28 mouse cellular contexts compared by ENCODE assay signal in the genomic region with DNA sequence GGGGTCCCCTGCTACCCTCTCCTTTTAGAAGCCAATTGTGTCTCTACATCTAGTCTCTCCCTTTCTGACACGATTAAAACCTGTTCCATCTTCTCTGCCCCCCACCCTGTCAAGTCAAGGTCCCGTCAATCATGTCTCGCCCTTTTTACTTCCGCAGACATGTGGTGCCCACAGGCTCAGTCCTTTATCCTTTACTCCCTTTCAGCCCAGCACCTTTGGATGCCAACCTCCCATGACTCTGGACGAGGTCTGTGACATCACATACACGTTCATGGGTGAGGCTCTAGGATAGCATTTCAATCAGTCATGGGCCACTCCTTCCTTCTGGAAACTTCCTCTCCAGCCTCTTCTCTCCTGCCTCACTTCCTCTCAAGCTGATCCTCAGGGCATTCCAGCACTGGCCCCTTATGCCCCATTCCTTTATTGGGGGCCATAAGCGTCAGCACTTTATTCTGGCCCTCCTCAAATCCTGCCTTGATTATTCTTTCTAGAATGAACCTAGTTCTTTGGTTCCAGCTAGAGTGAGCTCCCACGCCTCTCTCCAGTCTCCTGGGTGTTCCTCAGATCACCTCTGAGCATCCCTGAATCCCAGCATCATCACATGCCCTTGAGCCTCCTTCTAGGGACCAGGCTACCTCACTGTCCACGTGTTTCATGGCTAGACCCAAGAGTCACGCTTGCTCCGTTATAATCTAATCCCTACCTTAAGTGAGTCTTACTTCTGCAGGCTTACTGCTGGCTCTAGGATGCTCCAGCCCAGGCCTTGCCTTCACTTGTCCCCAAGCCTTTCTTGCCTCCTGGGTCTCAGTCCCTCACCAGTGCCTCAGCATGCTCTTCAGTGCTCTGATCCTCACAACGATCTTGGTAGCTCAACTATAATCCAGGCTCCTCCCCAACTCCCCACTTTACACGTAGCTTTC. TPM values are rescaled to one million over a fixed set of nuclear protein-coding genes. Genes with fewer than 3 reads are reported as not detected.
DNase-seq lines count a peak whose midpoint lies in the region; ATAC-seq and TF ChIP-seq lines count a peak whose summit lies in the region.
"Had no signal": no experiment of that assay in that cellular context is flagged by ENCODE, and none has a peak within 500 bp of the region (broad histone marks: within the 10 kb centered on the region; RNA-seq: fewer than 3 reads in every experiment).

No protein-coding gene starts in this region.

- peaks cover 7% of the 10 kb centered on the region; the same call in 1 of the 2 replicates for H3K4me1 ChIP-seq in midbrain, embryonic 11.5 days (ENCODE audit: control insufficient read depth, insufficient read depth, low read length)
- no peaks in the 10 kb centered on the region for H3K4me1 ChIP-seq in midbrain, embryonic 14.5 days (ENCODE audit: control insufficient read depth, insufficient read depth, low read length)
- H3K4me1 ChIP-seq in brown adipose tissue, adult 24 weeks (ENCODE audit: control insufficient read depth, insufficient read depth, insufficient read length, low read length): peaks cover 8% of the 10 kb centered on the region; the same call in 1 of the 2 replicates
- H3K4me1 ChIP-seq in stomach, postnatal 0 days (replicated peaks; ENCODE audit: control insufficient read depth, insufficient read depth): no peaks in the 10 kb centered on the region

- no peaks in the 10 kb centered on the region for H3K36me3 ChIP-seq in midbrain, embryonic 11.5 days (ENCODE audit: control insufficient read depth, insufficient read depth, low read length)
- H3K36me3 ChIP-seq in midbrain, embryonic 14.5 days (ENCODE audit: control insufficient read depth, insufficient read depth, low read length): peaks cover 16% of the 10 kb centered on the region
- H3K36me3 ChIP-seq in stomach, postnatal 0 days (ENCODE audit: control insufficient read depth, insufficient read depth, low read length): no peaks in the 10 kb centered on the region

- ATAC-seq in midbrain, embryonic 11.5 days (ENCODE audit: low FRiP score): no peak
- ATAC-seq in midbrain, embryonic 14.5 days (ENCODE audit: low FRiP score, low TSS enrichment): no peak
- ATAC-seq in stomach, postnatal 0 days (ENCODE audit: low FRiP score, low TSS enrichment): no peak
- no peak for ATAC-seq in megakaryocyte, adult 5-6 weeks (ENCODE audit: poor library complexity, severe bottlenecking)
- ATAC-seq: hindbrain, embryonic 16.5 days had no signal

- no peak overlapping the region for H3K27ac ChIP-seq in midbrain, embryonic 11.5 days (ENCODE audit: low read depth, low read length)
- H3K27ac ChIP-seq in midbrain, embryonic 14.5 days (replicated peaks; ENCODE audit: low read depth, low read length): no peak overlapping the region
- peak overlapping the region; percentile 6; the same call in 1 of the 2 replicates for H3K27ac ChIP-seq in brown adipose tissue, adult 24 weeks (replicated peaks; ENCODE audit: low read depth, low read length)
- H3K27ac ChIP-seq in stomach, postnatal 0 days (replicated peaks): peak overlapping the region; percentile 41; the same call in 1 of the 2 replicates
- H3K27ac ChIP-seq: forebrain, embryonic 10.5 days; forebrain, embryonic 13.5 days; heart, embryonic 15.5 days; hindbrain, embryonic 10.5 days; hindbrain, embryonic 13.5 days; intestine, embryonic 15.5 days had no signal

- TF ChIP-seq CTCF in stomach, postnatal 0 days (IDR thresholded peaks at IDR 0.05; ENCODE audit: low read depth): no peak

- peak; percentile 37 for DNase-seq in cerebellum, adult 9-11 months
- no peak for DNase-seq in cerebellum, adult 11 months
- peak; percentile 79 for DNase-seq in midbrain, embryonic 11.5 days (ENCODE audit: low spot score, missing footprints)
- DNase-seq in midbrain, embryonic 14.5 days: no peak
- no peak for DNase-seq in stomach, postnatal 0 days (ENCODE audit: low spot score)
- DNase-seq: cerebellum, adult 8-10 months; gastrocnemius, postnatal 10 days; gastrocnemius, postnatal 36 days had no signal

- H3K4me3 ChIP-seq in midbrain, embryonic 11.5 days (ENCODE audit: low read depth, low read length): no peak overlapping the region
- no peak overlapping the region for H3K4me3 ChIP-seq in midbrain, embryonic 14.5 days (replicated peaks; ENCODE audit: low read depth, low read length)
- no peak overlapping the region for H3K4me3 ChIP-seq in brown adipose tissue, adult 24 weeks (ENCODE audit: insufficient read depth, low read depth, low read length)
- no peak overlapping the region for H3K4me3 ChIP-seq in stomach, postnatal 0 days (ENCODE audit: low read depth, low read length)
- H3K4me3 ChIP-seq: forebrain, embryonic 13.5 days; intestine, embryonic 15.5 days had no signal

- no peak overlapping the region for H3K4me2 ChIP-seq in midbrain, embryonic 11.5 days
- H3K4me2 ChIP-seq in midbrain, embryonic 14.5 days (ENCODE audit: low read length): no peak overlapping the region
- no peak overlapping the region; the same call in 1 of the 2 replicates for H3K4me2 ChIP-seq in stomach, postnatal 0 days (replicated peaks; ENCODE audit: low read depth)

- H3K9me3 ChIP-seq in midbrain, embryonic 11.5 days (ENCODE audit: control insufficient read depth, low read length): no peaks in the 10 kb centered on the region
- H3K9me3 ChIP-seq in midbrain, embryonic 14.5 days (ENCODE audit: control insufficient read depth, low read length): no peaks in the 10 kb centered on the region
- no peaks in the 10 kb centered on the region for H3K9me3 ChIP-seq in stomach, postnatal 0 days (ENCODE audit: control insufficient read depth, low read length)
- H3K9me3 ChIP-seq: forebrain, embryonic 10.5 days; forebrain, embryonic 13.5 days; heart, embryonic 12.5 days; heart, embryonic 15.5 days; hindbrain, embryonic 10.5 days; hindbrain, embryonic 13.5 days; intestine, embryonic 15.5 days had no signal

- no peak overlapping the region for H3K9ac ChIP-seq in midbrain, embryonic 11.5 days (ENCODE audit: low read length)
- H3K9ac ChIP-seq in midbrain, embryonic 14.5 days (replicated peaks; ENCODE audit: low read length): no peak overlapping the region
- no peak overlapping the region for H3K9ac ChIP-seq in stomach, postnatal 0 days (ENCODE audit: low read length)
- H3K9ac ChIP-seq: forebrain, embryonic 13.5 days; heart, embryonic 15.5 days; hindbrain, embryonic 13.5 days; intestine, embryonic 15.5 days had no signal

- WGBS in midbrain, embryonic 11.5 days: 85% methylated on average over 13 of the region's 13 CpGs
- WGBS in midbrain, embryonic 14.5 days: 84% methylated on average over 13 of the region's 13 CpGs
- WGBS in stomach, postnatal 0 days: 77% methylated on average over 13 of the region's 13 CpGs

- TF ChIP-seq EP300 in stomach, postnatal 0 days (optimal IDR thresholded peaks at IDR 0.05): no peak

- peaks cover 8% of the 10 kb centered on the region; the same call in 1 of the 2 replicates for H3K27me3 ChIP-seq in midbrain, embryonic 11.5 days (ENCODE audit: control insufficient read depth, insufficient read depth, low read length)
- no peaks in the 10 kb centered on the region for H3K27me3 ChIP-seq in midbrain, embryonic 14.5 days (ENCODE audit: control insufficient read depth, insufficient read depth, low read length)
- no peaks in the 10 kb centered on the region for H3K27me3 ChIP-seq in stomach, postnatal 0 days (ENCODE audit: control insufficient read depth, insufficient read depth, low read length)
- H3K27me3 ChIP-seq: heart, embryonic 12.5 days; heart, embryonic 15.5 days; intestine, embryonic 15.5 days had no signal

RNA-seq across cellular contexts. Expression of gene Cnfn, which starts 8.9 kb away (rescaled TPM):
- not detected in 2 replicates for polyA plus RNA-seq in midbrain, embryonic 11.5 days (2014; fragmentation: Nextera tagmentation; extraction: Ambion mirVana)
- not detected in 2 replicates for polyA plus RNA-seq in midbrain, embryonic 14.5 days (2014; fragmentation: Nextera tagmentation; extraction: Ambion mirVana)
- polyA plus RNA-seq in brown adipose tissue, adult 24 weeks (2012; ENCODE audit: insufficient read depth, insufficient read length, missing spikeins): not detected in 2 replicates
- polyA plus RNA-seq in stomach, postnatal 0 days (2015; fragmentation: Nextera tagmentation; extraction: Ambion mirVana): 4,615 and 4,883 TPM in 2 replicates
- total RNA-seq in megakaryocyte, adult 5-6 weeks (2015): not detected in 2 replicates
- not detected in 2 replicates for total RNA-seq in megakaryocyte, adult 5-6 weeks (2017)
- total RNA-seq: adrenal gland, postnatal 36 days; gastrocnemius, adult 18-20 months; gastrocnemius, postnatal 10 days; gastrocnemius, postnatal 36 days; granulocyte monocyte progenitor cell, adult 5-6 weeks; heart, postnatal 10 days; heart, postnatal 36 days; MEL had no signal
- polyA plus RNA-seq: CD4-positive, CD25-positive, alpha-beta regulatory T cell, adult 4 months; forebrain, embryonic 10.5 days; forebrain, embryonic 13.5 days; forebrain, embryonic 16.5 days; heart, embryonic 12.5 days; hindbrain, embryonic 10.5 days; hindbrain, embryonic 13.5 days had no signal

RNA-seq across cellular contexts. Expression of gene Lipe, which starts 20.1 kb away (rescaled TPM):
- polyA plus RNA-seq in midbrain, embryonic 11.5 days (2014; fragmentation: Nextera tagmentation; extraction: Ambion mirVana): 1.7 and 2.3 TPM in 2 replicates
- 3.8 and 9.2 TPM in 2 replicates for polyA plus RNA-seq in midbrain, embryonic 14.5 days (2014; fragmentation: Nextera tagmentation; extraction: Ambion mirVana)
- polyA plus RNA-seq in brown adipose tissue, adult 24 weeks (2012; ENCODE audit: insufficient read depth, insufficient read length, missing spikeins): 1,111 and 1,189 TPM in 2 replicates
- polyA plus RNA-seq in stomach, postnatal 0 days (2015; fragmentation: Nextera tagmentation; extraction: Ambion mirVana): 10.3 and 12.5 TPM in 2 replicates
- 17.4 and 20.6 TPM in 2 replicates for total RNA-seq in megakaryocyte, adult 5-6 weeks (2015)
- 17.3 and 23.6 TPM in 2 replicates for total RNA-seq in megakaryocyte, adult 5-6 weeks (2017)

RNA-seq across cellular contexts. Expression of gene Cxcl17, which starts 34.2 kb away (rescaled TPM):
- 0.18 and 0.22 TPM in 2 replicates for polyA plus RNA-seq in midbrain, embryonic 11.5 days (2014; fragmentation: Nextera tagmentation; extraction: Ambion mirVana)
- 0.29 TPM in 1 of 2 replicates, not detected in the other for polyA plus RNA-seq in midbrain, embryonic 14.5 days (2014; fragmentation: Nextera tagmentation; extraction: Ambion mirVana)
- polyA plus RNA-seq in brown adipose tissue, adult 24 weeks (2012; ENCODE audit: insufficient read depth, insufficient read length, missing spikeins): not detected in 2 replicates
- 6.8 and 8.8 TPM in 2 replicates for polyA plus RNA-seq in stomach, postnatal 0 days (2015; fragmentation: Nextera tagmentation; extraction: Ambion mirVana)
- not detected in 2 replicates for total RNA-seq in megakaryocyte, adult 5-6 weeks (2015)
- not detected in 2 replicates for total RNA-seq in megakaryocyte, adult 5-6 weeks (2017)
- total RNA-seq: adrenal gland, postnatal 36 days; gastrocnemius, adult 18-20 months; gastrocnemius, postnatal 10 days; gastrocnemius, postnatal 36 days; granulocyte monocyte progenitor cell, adult 5-6 weeks; heart, postnatal 10 days; heart, postnatal 36 days; MEL had no signal
- polyA plus RNA-seq: C2C12; CD4-positive, CD25-positive, alpha-beta regulatory T cell, adult 4 months; embryonic facial prominence, embryonic 11.5 days; heart, embryonic 12.5 days; intestine, embryonic 15.5 days had no signal

Comparison
In these comparisons a context has a peak if more than half of its experiments do, and no peak if none do; other contexts are left out.
1. DNase-seq: peak in cerebellum, adult 9-11 months (single experiment) and midbrain, embryonic 11.5 days (single experiment); none in cerebellum, adult 11 months (single experiment), midbrain, embryonic 14.5 days (single experiment) and stomach, postnatal 0 days (single experiment).
2. H3K27ac ChIP-seq: peak in brown adipose tissue, adult 24 weeks (single experiment) and stomach, postnatal 0 days (single experiment); none in midbrain, embryonic 11.5 days (single experiment) and midbrain, embryonic 14.5 days (single experiment).
3. RNA of gene Cnfn, which starts 8.9 kb away (polyA plus RNA-seq): 4,615 to 4,883 TPM in stomach, postnatal 0 days; not detected in midbrain, embryonic 11.5 days, not detected in midbrain, embryonic 14.5 days and not detected in brown adipose tissue, adult 24 weeks; every median in the first group is over 1,000 times any median in the second.
4. RNA of gene Lipe, which starts 20.1 kb away (polyA plus RNA-seq): 1,111 to 1,189 TPM in brown adipose tissue, adult 24 weeks; 10.3 to 12.5 TPM in stomach, postnatal 0 days, 3.8 to 9.2 TPM in midbrain, embryonic 14.5 days and 1.7 to 2.3 TPM in midbrain, embryonic 11.5 days; every median in the first group is over 10 times any median in the second.